Mouse (Mus musculus): ENCODE measurements at regions not wholly inside any gene's neighbourhood (a gene's known extent, or its start where the extent isn't known, plus 50 kb on each side); places are given as distances from the start of the nearest gene placed in this dataset.

DNA sequence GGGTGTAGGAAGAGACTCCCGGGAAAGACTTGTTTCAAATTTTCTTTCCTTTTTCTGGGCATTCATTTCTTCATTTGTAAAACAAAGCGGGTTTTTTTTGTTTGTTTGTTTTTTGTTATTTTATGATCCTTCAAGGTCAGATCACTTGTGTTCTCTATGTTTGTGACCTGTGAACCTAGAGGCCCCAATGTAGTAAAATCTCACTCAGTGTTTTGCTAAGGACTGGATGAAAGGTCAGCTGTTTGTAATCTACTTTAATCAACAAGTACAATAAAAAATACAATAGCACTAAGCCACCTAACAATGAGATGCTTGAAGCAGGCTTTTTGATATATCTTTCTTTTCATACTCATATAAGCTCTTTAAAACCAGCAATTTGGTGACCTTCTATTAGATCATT lies 91.3 kb downstream of the Dusp6 start:
- no peak for TF ChIP-seq CTCF (IDR thresholded peaks at IDR 0.05; ENCODE audit: low read depth, low read length)
- TF ChIP-seq POLR2AphosphoS5 (IDR thresholded peaks at IDR 0.05; ENCODE audit: insufficient replicate concordance, low read depth, low read length): no peak
- no peak for TF ChIP-seq GATA1 (IDR thresholded peaks at IDR 0.05; ENCODE audit: borderline replicate concordance, low read length)
